Mouse (Mus musculus): Measurements from ENCODE around the gene Smyd5. TPM values are rescaled to one million over a fixed set of nuclear protein-coding genes. Genes with fewer than 3 reads are reported as not detected.
A peak's percentile ranks its signal among the peaks of the same experiment; 100 is the strongest.

Smyd5 gene
- polyA plus RNA-seq, 2 experiments, result 40.2 to 69.5 TPM

GRCm38 (mm10) chr6:85469660-85470430, 38.1 kb downstream of the Smyd5 start:
- H3K36me3 ChIP-seq (ENCODE audit: control insufficient read depth, insufficient read depth, low read length), result peaks cover 47% of the 10 kb centered on the region
- no peak overlapping the region for H3K27ac ChIP-seq (replicated peaks; ENCODE audit: low read depth, low read length)
- H3K27me3 ChIP-seq (ENCODE audit: control insufficient read depth, insufficient read depth, low read length), result no peaks in the 10 kb centered on the region
- TF ChIP-seq POLR2A (IDR thresholded peaks at IDR 0.05; ENCODE audit: borderline replicate concordance, extremely low read depth, insufficient read depth, insufficient read length), result no peak
- H3K9me3 ChIP-seq (ENCODE audit: control insufficient read depth, low read length), result no peaks in the 10 kb centered on the region
- ATAC-seq (ENCODE audit: low FRiP score, low read depth), result no peak
- no peaks in the 10 kb centered on the region for H3K4me1 ChIP-seq (ENCODE audit: control insufficient read depth, insufficient read depth, low read length)
- H3K9ac ChIP-seq (ENCODE audit: low read depth, low read length, severe bottlenecking), result no peak overlapping the region
- H3K4me2 ChIP-seq (replicated peaks; ENCODE audit: low read depth, low read length, severe bottlenecking), result no peak overlapping the region
- WGBS, result 77% methylated on average over 5 of the region's 5 CpGs
- no peak overlapping the region for H3K4me3 ChIP-seq (replicated peaks; ENCODE audit: low read length)
- DNase-seq (ENCODE audit: low spot score), result no peak

GRCm38 (mm10) chr6:85471962-85472361, 40.2 kb downstream of the Smyd5 start:
- Histone ChIP-seq H3K9ac (ENCODE audit: low read depth, low read length, severe bottlenecking) (no peak overlapping the region), H3K9me3 (ENCODE audit: control insufficient read depth, low read length) (no peaks in the 10 kb centered on the region), H3K27me3 (ENCODE audit: control insufficient read depth, insufficient read depth, low read length) (no peaks in the 10 kb centered on the region), H3K4me3 (replicated peaks; ENCODE audit: low read length) (no peak overlapping the region), H3K4me2 (replicated peaks; ENCODE audit: low read depth, low read length, severe bottlenecking) (no peak overlapping the region), H3K4me1 (ENCODE audit: control insufficient read depth, insufficient read depth, low read length) (no peaks in the 10 kb centered on the region), H3K36me3 (ENCODE audit: control insufficient read depth, insufficient read depth, low read length) (peaks cover 26% of the 10 kb centered on the region), H3K27ac (replicated peaks; ENCODE audit: low read depth, low read length) (no peak overlapping the region)
- 54% methylated on average over 8 of the region's 8 CpGs for WGBS
- DNase-seq (ENCODE audit: low spot score) (no peak), ATAC-seq (ENCODE audit: low FRiP score, low read depth) (no peak)
- TF ChIP-seq POLR2A (IDR thresholded peaks at IDR 0.05; ENCODE audit: borderline replicate concordance, extremely low read depth, insufficient read depth, insufficient read length), result no peak

GRCm38 (mm10) chr6:85472542-85472941, 40.8 kb downstream of the Smyd5 start:
- no peak for TF ChIP-seq POLR2A (IDR thresholded peaks at IDR 0.05; ENCODE audit: borderline replicate concordance, extremely low read depth, insufficient read depth, insufficient read length)
- H3K9me3 ChIP-seq (ENCODE audit: control insufficient read depth, low read length), result no peaks in the 10 kb centered on the region
- no peak overlapping the region for H3K4me2 ChIP-seq (replicated peaks; ENCODE audit: low read depth, low read length, severe bottlenecking)
- no peaks in the 10 kb centered on the region for H3K27me3 ChIP-seq (ENCODE audit: control insufficient read depth, insufficient read depth, low read length)
- H3K4me1 ChIP-seq (ENCODE audit: control insufficient read depth, insufficient read depth, low read length), result no peaks in the 10 kb centered on the region
- ATAC-seq (ENCODE audit: low FRiP score, low read depth) (no peak), DNase-seq (ENCODE audit: low spot score) (no peak)
- H3K36me3 ChIP-seq (ENCODE audit: control insufficient read depth, insufficient read depth, low read length), result peaks cover 20% of the 10 kb centered on the region
- no peak overlapping the region for H3K9ac ChIP-seq (ENCODE audit: low read depth, low read length, severe bottlenecking)
- 59% methylated on average over 5 of the region's 5 CpGs for WGBS
- H3K4me3 ChIP-seq (replicated peaks; ENCODE audit: low read length), result no peak overlapping the region
- no peak overlapping the region for H3K27ac ChIP-seq (replicated peaks; ENCODE audit: low read depth, low read length)

GRCm38 (mm10) chr6:85475581-85475980, 43.8 kb downstream of the Smyd5 start:
- no peaks in the 10 kb centered on the region for H3K27me3 ChIP-seq (ENCODE audit: control insufficient read depth, insufficient read depth, low read length)
- no peak for ATAC-seq (ENCODE audit: low FRiP score, low read depth)
- H3K9me3 ChIP-seq (ENCODE audit: control insufficient read depth, low read length), result no peaks in the 10 kb centered on the region
- H3K4me1 ChIP-seq (ENCODE audit: control insufficient read depth, insufficient read depth, low read length), result no peaks in the 10 kb centered on the region
- H3K4me2 ChIP-seq (replicated peaks; ENCODE audit: low read depth, low read length, severe bottlenecking), result no peak overlapping the region
- H3K36me3 ChIP-seq (ENCODE audit: control insufficient read depth, insufficient read depth, low read length), result no peaks in the 10 kb centered on the region
- H3K4me3 ChIP-seq (replicated peaks; ENCODE audit: low read length), result no peak overlapping the region
- no peak for DNase-seq (ENCODE audit: low spot score)
- no peak overlapping the region for H3K9ac ChIP-seq (ENCODE audit: low read depth, low read length, severe bottlenecking)
- 71% methylated on average over 3 of the region's 3 CpGs for WGBS
- no peak for TF ChIP-seq POLR2A (IDR thresholded peaks at IDR 0.05; ENCODE audit: borderline replicate concordance, extremely low read depth, insufficient read depth, insufficient read length)
- H3K27ac ChIP-seq (replicated peaks; ENCODE audit: low read depth, low read length), result no peak overlapping the region

- DNase-seq (ENCODE audit: low spot score) (no peak), ATAC-seq (ENCODE audit: low FRiP score, low read depth) (peak; percentile 53; the same call in 1 of the 2 replicates)
- 33% methylated on average over 10 of the region's 10 CpGs for WGBS
Measured at GRCm38 (mm10) chr6:85477366-85477917, 45.7 kb downstream of the Smyd5 start.

More at GRCm38 (mm10) chr6:85477366-85477917, 45.7 kb downstream of the Smyd5 start:
- no peak overlapping the region for H3K4me3 ChIP-seq (replicated peaks; ENCODE audit: low read length)
- no peak overlapping the region for H3K4me2 ChIP-seq (replicated peaks; ENCODE audit: low read depth, low read length, severe bottlenecking)
- no peaks in the 10 kb centered on the region for H3K4me1 ChIP-seq (ENCODE audit: control insufficient read depth, insufficient read depth, low read length)
- TF ChIP-seq POLR2A (IDR thresholded peaks at IDR 0.05; ENCODE audit: borderline replicate concordance, extremely low read depth, insufficient read depth, insufficient read length), result no peak
- H3K9ac ChIP-seq (ENCODE audit: low read depth, low read length, severe bottlenecking), result no peak overlapping the region
- no peaks in the 10 kb centered on the region for H3K36me3 ChIP-seq (ENCODE audit: control insufficient read depth, insufficient read depth, low read length)
- H3K27me3 ChIP-seq (ENCODE audit: control insufficient read depth, insufficient read depth, low read length), result no peaks in the 10 kb centered on the region; the same call in 1 of the 2 replicates
- H3K9me3 ChIP-seq (ENCODE audit: control insufficient read depth, low read length), result no peaks in the 10 kb centered on the region
- H3K27ac ChIP-seq (replicated peaks; ENCODE audit: low read depth, low read length), result no peak overlapping the region
